17 mouse cellular contexts compared by ENCODE assay signal in the genomic region with DNA sequence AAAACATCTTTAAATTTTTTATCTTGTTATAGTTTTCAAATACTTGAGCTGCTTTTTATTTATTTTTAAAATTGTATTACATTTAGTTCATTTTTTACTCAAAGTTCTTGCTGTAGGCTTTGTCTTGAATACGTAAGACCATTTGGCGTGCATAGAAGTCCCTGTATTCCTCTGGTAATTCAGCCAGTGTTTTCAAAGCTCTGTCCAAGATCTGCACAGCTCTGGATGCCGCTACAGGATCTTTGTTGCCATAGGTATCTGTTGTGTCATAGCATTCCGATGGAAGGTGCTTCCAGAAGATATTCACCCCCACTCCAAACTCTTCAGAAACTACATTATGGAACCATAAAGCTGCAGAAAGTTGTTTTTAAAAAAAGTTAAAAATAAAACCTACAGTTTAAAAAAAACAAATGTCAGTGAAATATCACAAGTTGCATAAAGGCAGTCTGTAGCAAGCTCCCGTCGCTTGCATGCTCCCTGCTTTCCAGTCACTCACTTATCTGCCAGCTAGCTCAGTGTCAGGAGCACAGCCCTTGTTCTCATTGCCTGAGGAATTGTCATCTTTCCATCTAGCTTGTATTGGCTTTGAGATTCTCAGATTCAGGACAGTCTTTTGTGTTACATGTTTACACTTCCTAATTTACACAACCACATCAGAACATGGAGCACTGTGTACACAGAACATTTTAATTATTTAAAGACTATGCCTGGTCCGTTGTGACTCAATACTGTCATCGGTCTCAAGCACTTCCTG. TPM values are rescaled to one million over a fixed set of nuclear protein-coding genes. Genes with fewer than 3 reads are reported as not detected.
DNase-seq lines count a peak whose midpoint lies in the region; ATAC-seq and TF ChIP-seq lines count a peak whose summit lies in the region.
"Had no signal": no experiment of that assay in that cellular context is flagged by ENCODE, and none has a peak within 500 bp of the region (broad histone marks: within the 10 kb centered on the region; RNA-seq: fewer than 3 reads in every experiment).

No protein-coding gene starts in this region.

- no peaks in the 10 kb centered on the region for H3K27me3 ChIP-seq in midbrain, embryonic 13.5 days
- no peaks in the 10 kb centered on the region for H3K27me3 ChIP-seq in midbrain, embryonic 15.5 days (replicated peaks)
- H3K27me3 ChIP-seq in hindbrain, embryonic 16.5 days (replicated peaks; ENCODE audit: control insufficient read depth, insufficient read depth, low read length), result no peaks in the 10 kb centered on the region
- H3K27me3 ChIP-seq: embryonic facial prominence, embryonic 12.5 days; limb, embryonic 15.5 days; megakaryocyte, embryonic 14.5 days had no signal

- peaks cover 13% of the 10 kb centered on the region for H3K36me3 ChIP-seq in midbrain, embryonic 13.5 days
- no peaks in the 10 kb centered on the region; the same call in 1 of the 2 replicates for H3K36me3 ChIP-seq in midbrain, embryonic 15.5 days (replicated peaks)
- H3K36me3 ChIP-seq in hindbrain, embryonic 16.5 days (ENCODE audit: control insufficient read depth, insufficient read depth, low read length), result peaks cover 10% of the 10 kb centered on the region; the same call in 1 of the 2 replicates

- WGBS in midbrain, embryonic 13.5 days, result 85% methylated on average over 8 of the region's 8 CpGs
- 79% methylated on average over 8 of the region's 8 CpGs for WGBS in midbrain, embryonic 15.5 days
- WGBS in hindbrain, embryonic 16.5 days, result 80% methylated on average over 8 of the region's 8 CpGs

- no peak overlapping the region for H3K27ac ChIP-seq in midbrain, embryonic 13.5 days
- no peak overlapping the region for H3K27ac ChIP-seq in midbrain, embryonic 15.5 days
- H3K27ac ChIP-seq in hindbrain, embryonic 16.5 days (ENCODE audit: low read depth, low read length), result no peak overlapping the region
- H3K27ac ChIP-seq: embryonic facial prominence, embryonic 12.5 days; heart, embryonic 10.5 days; limb, embryonic 15.5 days had no signal

- DNase-seq in heart, adult 11 months, result peak; percentile 16
- DNase-seq in heart, adult 18-20 months, result no peak
- DNase-seq in brain, embryonic 14.5 days (ENCODE audit: low read depth), result peak; percentile 54
- DNase-seq in c-Kit-positive CD71-positive TER-119-positive erythroid progenitor cells, embryonic 14.5 days (ENCODE audit: low spot score), result no peak
- DNase-seq: B cell, adult 2 months; gastrocnemius, postnatal 36 days; kidney, adult 11 months; liver, postnatal 0 days; lung, postnatal 14 days had no signal

- TF ChIP-seq POLR2A in brain, embryonic 14.5 days (IDR thresholded peaks at IDR 0.05; ENCODE audit: borderline replicate concordance, extremely low read depth, insufficient read depth, insufficient read length, poor library complexity, severe bottlenecking), result no peak

- TF ChIP-seq CTCF in brain, embryonic 14.5 days (IDR thresholded peaks at IDR 0.05; ENCODE audit: borderline replicate concordance, extremely low read depth, insufficient read depth, insufficient read length), result no peak

- H3K4me1 ChIP-seq in midbrain, embryonic 13.5 days (replicated peaks), result peaks cover 4% of the 10 kb centered on the region; the same call in 1 of the 2 replicates
- H3K4me1 ChIP-seq in midbrain, embryonic 15.5 days, result no peaks in the 10 kb centered on the region
- H3K4me1 ChIP-seq in hindbrain, embryonic 16.5 days (ENCODE audit: control insufficient read depth, insufficient read depth, low read depth, low read length), result no peaks in the 10 kb centered on the region
- H3K4me1 ChIP-seq: embryonic facial prominence, embryonic 12.5 days; heart, embryonic 10.5 days; limb, embryonic 15.5 days had no signal

- H3K4me3 ChIP-seq in midbrain, embryonic 13.5 days (replicated peaks), result no peak overlapping the region
- H3K4me3 ChIP-seq in midbrain, embryonic 15.5 days, result no peak overlapping the region
- no peak overlapping the region for H3K4me3 ChIP-seq in hindbrain, embryonic 16.5 days (ENCODE audit: low read length)
- H3K4me3 ChIP-seq: embryonic facial prominence, embryonic 12.5 days; erythroblast, embryonic 14.5 days; heart, embryonic 10.5 days; limb, embryonic 15.5 days; megakaryocyte, embryonic 14.5 days had no signal

- no peaks in the 10 kb centered on the region for H3K9me3 ChIP-seq in midbrain, embryonic 13.5 days
- H3K9me3 ChIP-seq in midbrain, embryonic 15.5 days, result no peaks in the 10 kb centered on the region
- H3K9me3 ChIP-seq in hindbrain, embryonic 16.5 days (ENCODE audit: control insufficient read depth, low read length), result no peaks in the 10 kb centered on the region
- H3K9me3 ChIP-seq: embryonic facial prominence, embryonic 12.5 days; heart, embryonic 10.5 days; limb, embryonic 15.5 days; megakaryocyte, embryonic 14.5 days had no signal

- H3K9ac ChIP-seq in midbrain, embryonic 13.5 days (replicated peaks), result no peak overlapping the region
- H3K9ac ChIP-seq in midbrain, embryonic 15.5 days, result no peak overlapping the region
- no peak overlapping the region for H3K9ac ChIP-seq in hindbrain, embryonic 16.5 days (ENCODE audit: low read depth, low read length)
- H3K9ac ChIP-seq: embryonic facial prominence, embryonic 12.5 days; limb, embryonic 15.5 days; liver, postnatal 0 days had no signal

- ATAC-seq in midbrain, embryonic 13.5 days, result peak; percentile 75; the same call in 1 of the 2 replicates
- ATAC-seq in midbrain, embryonic 15.5 days (replicated peaks), result no peak; the same call in 1 of the 2 replicates
- peak; percentile 55; the same call in 1 of the 2 replicates for ATAC-seq in hindbrain, embryonic 16.5 days
- ATAC-seq: liver, postnatal 0 days had no signal

- no peak overlapping the region for H3K4me2 ChIP-seq in midbrain, embryonic 13.5 days (replicated peaks)
- no peak overlapping the region for H3K4me2 ChIP-seq in midbrain, embryonic 15.5 days
- H3K4me2 ChIP-seq in hindbrain, embryonic 16.5 days (ENCODE audit: low read length), result no peak overlapping the region
- H3K4me2 ChIP-seq: embryonic facial prominence, embryonic 12.5 days; limb, embryonic 15.5 days had no signal

RNA-seq across cellular contexts. Expression of gene 1700066M21Rik, which starts 11.2 kb away (rescaled TPM):
- total RNA-seq in heart, adult 18-20 months (2021), result 1 to 10 TPM; 2.8 to 3.2 TPM
- polyA plus RNA-seq in midbrain, embryonic 13.5 days (2015; fragmentation: Nextera tagmentation; extraction: Ambion mirVana), result 14.1 and 14.3 TPM in 2 replicates
- 16.8 and 17.3 TPM in 2 replicates for polyA plus RNA-seq in midbrain, embryonic 15.5 days (2015; fragmentation: Nextera tagmentation; extraction: Ambion mirVana)
- 9.9 and 17.4 TPM in 2 replicates for polyA plus RNA-seq in brain, embryonic 14.5 days (2012; rRNA removed)
- 21.3 and 24.3 TPM in 2 replicates for polyA plus RNA-seq in hindbrain, embryonic 16.5 days (2015; fragmentation: Nextera tagmentation; extraction: Ambion mirVana)

RNA-seq across cellular contexts. Expression of gene Maip1, which starts 17.5 kb away (rescaled TPM):
- 10 to 100 TPM; 10.3 to 11.3 TPM for total RNA-seq in heart, adult 18-20 months (2021)
- polyA plus RNA-seq in midbrain, embryonic 13.5 days (2015; fragmentation: Nextera tagmentation; extraction: Ambion mirVana), result 18.6 and 19.1 TPM in 2 replicates
- polyA plus RNA-seq in midbrain, embryonic 15.5 days (2015; fragmentation: Nextera tagmentation; extraction: Ambion mirVana), result 17.1 and 17.5 TPM in 2 replicates
- polyA plus RNA-seq in brain, embryonic 14.5 days (2012; rRNA removed), result 11.7 and 11.9 TPM in 2 replicates
- polyA plus RNA-seq in hindbrain, embryonic 16.5 days (2015; fragmentation: Nextera tagmentation; extraction: Ambion mirVana), result 15.8 and 16.6 TPM in 2 replicates

RNA-seq across cellular contexts. Expression of gene Tyw5, which starts 18.3 kb away (rescaled TPM):
- 1 to 10 TPM; 5.1 to 5.8 TPM for total RNA-seq in heart, adult 18-20 months (2021)
- 20.1 and 25.4 TPM in 2 replicates for polyA plus RNA-seq in midbrain, embryonic 13.5 days (2015; fragmentation: Nextera tagmentation; extraction: Ambion mirVana)
- polyA plus RNA-seq in midbrain, embryonic 15.5 days (2015; fragmentation: Nextera tagmentation; extraction: Ambion mirVana), result 21.0 and 22.8 TPM in 2 replicates
- polyA plus RNA-seq in brain, embryonic 14.5 days (2012; rRNA removed), result 19.3 and 21.5 TPM in 2 replicates
- polyA plus RNA-seq in hindbrain, embryonic 16.5 days (2015; fragmentation: Nextera tagmentation; extraction: Ambion mirVana), result 25.7 and 28.7 TPM in 2 replicates

Comparison
In these comparisons a context has a peak if more than half of its experiments do, and no peak if none do; other contexts are left out.
1. DNase-seq: peak in heart, adult 11 months (single experiment) and brain, embryonic 14.5 days (single experiment); none in heart, adult 18-20 months (0 of 2) and c-Kit-positive CD71-positive TER-119-positive erythroid progenitor cells, embryonic 14.5 days (single experiment).